Mouse (Mus musculus) liver, embryonic 11.5 days (tissue): ENCODE results near the gene Fance. TPM values are rescaled to one million over a fixed set of nuclear protein-coding genes. Genes with fewer than 3 reads are reported as not detected.

Source experiments
- ATAC-seq: fragments of 200-750 bp; cut with Nextera tagmentation; replicated peaks from 2 replicates; pipeline ENCODE4 v1.8.0; 2017; ENCODE audit warnings: moderate number of reproducible peaks, mild to moderate bottlenecking, moderate TSS enrichment, moderate library complexity; ENCODE audit not compliant: low FRiP score
- DNase-seq: peaks from one replicate; pipeline ENCODE4 v3.0.0-alpha.2; 2017; ENCODE audit warnings: low spot score
- H3K27ac ChIP-seq: fragments of 300-500 bp; sonication (generic); 2 replicates; pipeline ENCODE4 v1.5.1; 2014; ENCODE audit warnings: mild to moderate bottlenecking, low read depth, low read length, control low read depth
- H3K27me3 ChIP-seq: fragments of 300-500 bp; sonication (generic); replicated peaks from 2 replicates; pipeline ENCODE4 v1.6.1; 2014; ENCODE audit warnings: low read length, mixed read lengths; ENCODE audit not compliant: control insufficient read depth, insufficient read depth
- H3K36me3 ChIP-seq: fragments of 300-500 bp; sonication (generic); 2 replicates; pipeline ENCODE4 v1.6.1; 2014; ENCODE audit warnings: mild to moderate bottlenecking, low read length, moderate library complexity, mixed read lengths; ENCODE audit not compliant: control insufficient read depth, insufficient read depth
- H3K4me1 ChIP-seq: fragments of 300-500 bp; sonication (generic); replicated peaks from 2 replicates; pipeline ENCODE4 v1.6.1; 2014; ENCODE audit warnings: low read length, mixed read lengths; ENCODE audit not compliant: control insufficient read depth, insufficient read depth
- H3K4me2 ChIP-seq: fragments of 300-500 bp; sonication (generic); 2 replicates; pipeline ENCODE4 v1.6.1; 2014; ENCODE audit warnings: mild to moderate bottlenecking, control low read depth, moderate library complexity
- H3K4me3 ChIP-seq: fragments of 300-500 bp; sonication (generic); 2 replicates; pipeline ENCODE4 v1.5.1; 2014; ENCODE audit warnings: low read depth, low read length, control low read depth
- H3K9ac ChIP-seq: fragments of 300-500 bp; sonication (generic); 2 replicates; pipeline ENCODE4 v1.6.1; 2014; ENCODE audit warnings: low read depth, low read length, control low read depth
- H3K9me3 ChIP-seq: fragments of 300-500 bp; sonication (generic); 2 replicates; pipeline ENCODE4 v1.6.1; 2016; ENCODE audit warnings: low read length, inconsistent platforms, mixed read lengths; ENCODE audit not compliant: control insufficient read depth
- WGBS: fragments of 180-500 bp; shearing (Covaris S2); extraction: QIAGEN DNeasy Blood & Tissue Kit; methylation state at CpG from one replicate; pipeline ENCODE4 v1.1.7; 2014; 5-methylcytosine and 5-hydroxymethylcytosine counted together
- polyA plus RNA-seq: library from polyadenylated mRNA; unstranded; fragments of >200 nt; fragmentation: Nextera tagmentation; extraction: Ambion mirVana; gene quantifications from 2 replicates; pipeline ENCODE4 v1.2.1, GENCODE M21; 2014

Fance gene
- polyA plus RNA-seq, 1 experiment from 2014 or later: 31.1 TPM

DNA sequence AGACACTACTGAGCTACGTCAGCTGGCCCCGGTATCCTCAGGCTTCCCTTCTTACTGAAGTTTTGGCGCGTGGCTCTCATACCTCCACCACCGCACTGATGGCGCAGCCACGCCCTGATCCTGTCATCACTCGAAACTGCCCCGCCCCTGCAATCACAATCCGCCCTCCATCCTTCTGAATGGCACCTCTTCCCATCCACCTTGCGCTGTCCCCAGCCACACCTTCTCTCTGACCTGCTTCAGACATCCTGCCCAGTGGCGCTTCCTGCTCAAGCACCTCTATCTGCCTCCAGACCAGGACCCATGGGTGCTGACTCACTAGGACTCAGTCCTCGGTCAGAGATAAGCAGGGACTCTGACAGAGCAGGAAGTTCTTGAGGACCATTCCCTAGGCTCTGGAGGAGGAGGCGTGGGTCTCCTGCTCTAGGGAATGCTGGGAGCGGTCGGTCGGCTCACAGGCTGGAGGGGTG lies 62.3 kb downstream of the Fance start:
- Histone ChIP-seq H3K4me1 (peaks cover 10% of the 10 kb centered on the region), H3K9ac (no peak overlapping the region), H3K27ac (no peak overlapping the region), H3K27me3 (peaks cover 33% of the 10 kb centered on the region), H3K4me2 (peak overlapping the region; percentile 31; the same call in 1 of the 2 replicates), H3K36me3 (no peaks in the 10 kb centered on the region), H3K9me3 (no peaks in the 10 kb centered on the region), H3K4me3 (no peak overlapping the region)
- WGBS: 6% methylated on average over 17 of the region's 17 CpGs
- ATAC-seq (no peak; the same call in 1 of the 2 replicates), DNase-seq (no peak)

Other genes starting within 250 kb of the Fance start
- 0.61 and 0.97 TPM in 2 replicates for gene Tcp11, start 232.9 kb upstream of the Fance start, polyA plus RNA-seq
- gene Scube3, start 171.4 kb upstream of the Fance start, polyA plus RNA-seq: 2.6 TPM in 2 replicates
- 13.3 and 14.6 TPM in 2 replicates for gene Zfp523, start 136.4 kb upstream of the Fance start, polyA plus RNA-seq
- gene Def6, start 105.7 kb upstream of the Fance start, polyA plus RNA-seq: 24.1 and 27.3 TPM in 2 replicates
- gene Ppard, start 80.8 kb upstream of the Fance start, polyA plus RNA-seq: 1.6 and 2.3 TPM in 2 replicates
- 683 and 733 TPM in 2 replicates for gene Rpl10a, start 15.0 kb downstream of the Fance start, polyA plus RNA-seq
- 4.3 and 4.6 TPM in 2 replicates for gene Tead3, start 37.3 kb downstream of the Fance start, polyA plus RNA-seq
- gene Tulp1, start 51.7 kb downstream of the Fance start, polyA plus RNA-seq: 2.8 and 3.3 TPM in 2 replicates
- 8.8 and 10.1 TPM in 2 replicates for gene Fkbp5, start 204.0 kb downstream of the Fance start, polyA plus RNA-seq
- not detected in 2 replicates for gene Armc12, start 217.3 kb downstream of the Fance start, polyA plus RNA-seq
- not detected in 2 replicates for gene Clpsl2, start 235.9 kb downstream of the Fance start, polyA plus RNA-seq
- 3.5 and 3.7 TPM in 2 replicates for gene Clps, start 247.2 kb downstream of the Fance start, polyA plus RNA-seq